Mouse (Mus musculus): ENCODE results near the gene Cuedc1.

- TF ChIP-seq CTCF (conservative IDR thresholded peaks at IDR 0.05; ENCODE audit: insufficient read depth, insufficient read length, low read depth, low read length) (no peak), POLR2A (IDR thresholded peaks at IDR 0.05; ENCODE audit: low read depth, low read length) (no peak)
Observed at GRCm38 (mm10) chr11:88193824-88194696, 96.2 kb downstream of the Cuedc1 start.

All from kidney, adult 2 months (tissue).